ENCODE assay signal across 13 mouse cellular contexts in genomic region chr12:104678462-104678861, GRCm38 (mm10).
A peak's percentile ranks its signal among the peaks of the same experiment; 100 is the strongest.
DNase-seq lines count a peak whose midpoint lies in the region; ATAC-seq lines count a peak whose summit lies in the region.
"Had no signal": no experiment of that assay in that cellular context is flagged by ENCODE, and none has a peak within 500 bp of the region (broad histone marks: within the 10 kb centered on the region; RNA-seq: fewer than 3 reads in every experiment).

No protein-coding gene starts in this region.

- peak overlapping the region; percentile 43; the same call in 1 of the 2 replicates for H3K27ac ChIP-seq in embryonic facial prominence, embryonic 11.5 days (replicated peaks; ENCODE audit: low read depth, low read length)
- H3K27ac ChIP-seq in embryonic facial prominence, embryonic 14.5 days (replicated peaks; ENCODE audit: low read depth, low read length), result no peak overlapping the region
- no peak overlapping the region for H3K27ac ChIP-seq in hindbrain, embryonic 15.5 days (replicated peaks)
- 0 out of 2 replicates have a peak overlapping the region, but pooled peaks have one; percentile 32 for H3K27ac ChIP-seq in midbrain, embryonic 14.5 days (replicated peaks; ENCODE audit: low read depth, low read length)
- H3K27ac ChIP-seq: heart, embryonic 13.5 days; kidney, postnatal 0 days; limb, embryonic 15.5 days had no signal

- 37% methylated on average over 9 of the region's 14 CpGs for WGBS in embryonic facial prominence, embryonic 11.5 days
- WGBS in embryonic facial prominence, embryonic 14.5 days, result 30% methylated on average over 12 of the region's 14 CpGs
- WGBS in hindbrain, embryonic 15.5 days, result 35% methylated on average over 14 of the region's 14 CpGs
- WGBS in midbrain, embryonic 14.5 days, result 27% methylated on average over 12 of the region's 14 CpGs

- ATAC-seq in embryonic facial prominence, embryonic 11.5 days (replicated peaks; ENCODE audit: insufficient number of reproducible peaks, low FRiP score, low TSS enrichment, low read depth), result no peak
- no peak for ATAC-seq in embryonic facial prominence, embryonic 14.5 days (ENCODE audit: low read depth)
- no peak for ATAC-seq in hindbrain, embryonic 15.5 days (ENCODE audit: low FRiP score, low read depth)
- ATAC-seq in midbrain, embryonic 14.5 days (ENCODE audit: low FRiP score, low TSS enrichment), result no peak

- H3K4me1 ChIP-seq in embryonic facial prominence, embryonic 11.5 days (ENCODE audit: control insufficient read depth, insufficient read depth, low read length), result 0 out of 2 replicates have a peak, but pooled peaks cover 2% of the 10 kb centered on the region
- peaks cover 8% of the 10 kb centered on the region; the same call in 1 of the 2 replicates for H3K4me1 ChIP-seq in embryonic facial prominence, embryonic 14.5 days (ENCODE audit: control insufficient read depth, insufficient read depth, low read length)
- peaks cover 12% of the 10 kb centered on the region for H3K4me1 ChIP-seq in hindbrain, embryonic 15.5 days (replicated peaks)
- H3K4me1 ChIP-seq in midbrain, embryonic 14.5 days (ENCODE audit: control insufficient read depth, insufficient read depth, low read length), result peaks cover 10% of the 10 kb centered on the region; the same call in 1 of the 2 replicates
- H3K4me1 ChIP-seq: megakaryocyte, embryonic 14.5 days had no signal

- no peak overlapping the region for H3K4me3 ChIP-seq in embryonic facial prominence, embryonic 11.5 days (ENCODE audit: low read depth, low read length)
- no peak overlapping the region for H3K4me3 ChIP-seq in embryonic facial prominence, embryonic 14.5 days (ENCODE audit: low read depth, low read length)
- no peak overlapping the region for H3K4me3 ChIP-seq in hindbrain, embryonic 15.5 days
- no peak overlapping the region for H3K4me3 ChIP-seq in midbrain, embryonic 14.5 days (replicated peaks; ENCODE audit: low read depth, low read length)
- H3K4me3 ChIP-seq: heart, embryonic 13.5 days; limb, embryonic 15.5 days; megakaryocyte, embryonic 14.5 days had no signal

- 0 out of 2 replicates have a peak overlapping the region, but pooled peaks have one; percentile 10 for H3K4me2 ChIP-seq in embryonic facial prominence, embryonic 11.5 days (ENCODE audit: low read depth, low read length)
- H3K4me2 ChIP-seq in embryonic facial prominence, embryonic 14.5 days (ENCODE audit: low read depth, low read length), result peak overlapping the region; percentile 36; the same call in 1 of the 2 replicates
- H3K4me2 ChIP-seq in hindbrain, embryonic 15.5 days, result 0 out of 2 replicates have a peak overlapping the region, but pooled peaks have one; percentile 44
- peak overlapping the region; percentile 32 for H3K4me2 ChIP-seq in midbrain, embryonic 14.5 days (ENCODE audit: low read length)
- H3K4me2 ChIP-seq: heart, embryonic 13.5 days had no signal

- H3K9ac ChIP-seq in embryonic facial prominence, embryonic 11.5 days (replicated peaks; ENCODE audit: low read length), result 0 out of 2 replicates have a peak overlapping the region, but pooled peaks have one; percentile 15
- H3K9ac ChIP-seq in embryonic facial prominence, embryonic 14.5 days (ENCODE audit: low read depth, low read length), result no peak overlapping the region
- no peak overlapping the region for H3K9ac ChIP-seq in hindbrain, embryonic 15.5 days
- no peak overlapping the region for H3K9ac ChIP-seq in midbrain, embryonic 14.5 days (replicated peaks; ENCODE audit: low read length)
- H3K9ac ChIP-seq: heart, embryonic 13.5 days; limb, embryonic 15.5 days had no signal

- DNase-seq in embryonic facial prominence, embryonic 11.5 days (ENCODE audit: low spot score), result peak; percentile 50
- no peak for DNase-seq in embryonic facial prominence, embryonic 14.5 days (ENCODE audit: low spot score)
- peak; percentile 34 for DNase-seq in midbrain, embryonic 14.5 days
- no peak for DNase-seq in ovary, postnatal 10 days (ENCODE audit: low spot score)
- no peak for DNase-seq in kidney, postnatal 25 days
- DNase-seq in T-cell, adult 2 months (ENCODE audit: low spot score), result no peak
- DNase-seq: cerebellum, postnatal 14 days; lung, adult 2 months had no signal

- no peaks in the 10 kb centered on the region for H3K36me3 ChIP-seq in embryonic facial prominence, embryonic 11.5 days (replicated peaks; ENCODE audit: control insufficient read depth, insufficient read depth, low read depth, low read length)
- no peaks in the 10 kb centered on the region for H3K36me3 ChIP-seq in embryonic facial prominence, embryonic 14.5 days (ENCODE audit: control insufficient read depth, insufficient read depth, low read length)
- H3K36me3 ChIP-seq in hindbrain, embryonic 15.5 days, result no peaks in the 10 kb centered on the region
- no peaks in the 10 kb centered on the region for H3K36me3 ChIP-seq in midbrain, embryonic 14.5 days (ENCODE audit: control insufficient read depth, insufficient read depth, low read length)
- H3K36me3 ChIP-seq: heart, embryonic 13.5 days; limb, embryonic 15.5 days had no signal

- H3K9me3 ChIP-seq in embryonic facial prominence, embryonic 11.5 days (replicated peaks; ENCODE audit: control insufficient read depth, low read length), result no peaks in the 10 kb centered on the region
- H3K9me3 ChIP-seq in embryonic facial prominence, embryonic 14.5 days (ENCODE audit: control insufficient read depth, low read length), result no peaks in the 10 kb centered on the region; the same call in 1 of the 2 replicates
- H3K9me3 ChIP-seq in hindbrain, embryonic 15.5 days, result no peaks in the 10 kb centered on the region
- no peaks in the 10 kb centered on the region for H3K9me3 ChIP-seq in midbrain, embryonic 14.5 days (ENCODE audit: control insufficient read depth, low read length)
- H3K9me3 ChIP-seq: limb, embryonic 15.5 days had no signal

- no peaks in the 10 kb centered on the region for H3K27me3 ChIP-seq in embryonic facial prominence, embryonic 11.5 days (ENCODE audit: control insufficient read depth, insufficient read depth, low read length)
- no peaks in the 10 kb centered on the region for H3K27me3 ChIP-seq in embryonic facial prominence, embryonic 14.5 days (replicated peaks; ENCODE audit: control insufficient read depth, insufficient read depth, low read length)
- H3K27me3 ChIP-seq in hindbrain, embryonic 15.5 days, result no peaks in the 10 kb centered on the region
- no peaks in the 10 kb centered on the region for H3K27me3 ChIP-seq in midbrain, embryonic 14.5 days (ENCODE audit: control insufficient read depth, insufficient read depth, low read length)

Comparison
In these comparisons a context has a peak if more than half of its experiments do, and no peak if none do; other contexts are left out.
1. DNase-seq: peak in embryonic facial prominence, embryonic 11.5 days (single experiment) and midbrain, embryonic 14.5 days (single experiment); none in embryonic facial prominence, embryonic 14.5 days (single experiment), ovary, postnatal 10 days (single experiment), kidney, postnatal 25 days (0 of 2) and T-cell, adult 2 months (single experiment).
2. H3K27ac ChIP-seq: peak in embryonic facial prominence, embryonic 11.5 days (single experiment) and midbrain, embryonic 14.5 days (single experiment); none in embryonic facial prominence, embryonic 14.5 days (single experiment) and hindbrain, embryonic 15.5 days (single experiment).
3. Peak in every context shown above with its lines, with median percentiles within 50 percentile points of each other: H3K4me2 ChIP-seq.